Mouse (Mus musculus): Measurements from ENCODE around the gene Slc16a8. TPM values are rescaled to one million over a fixed set of nuclear protein-coding genes. Genes with fewer than 3 reads are reported as not detected.

Gene Slc16a8
- polyA plus RNA-seq, 1 experiment from 2014 or later: not detected

DNA sequence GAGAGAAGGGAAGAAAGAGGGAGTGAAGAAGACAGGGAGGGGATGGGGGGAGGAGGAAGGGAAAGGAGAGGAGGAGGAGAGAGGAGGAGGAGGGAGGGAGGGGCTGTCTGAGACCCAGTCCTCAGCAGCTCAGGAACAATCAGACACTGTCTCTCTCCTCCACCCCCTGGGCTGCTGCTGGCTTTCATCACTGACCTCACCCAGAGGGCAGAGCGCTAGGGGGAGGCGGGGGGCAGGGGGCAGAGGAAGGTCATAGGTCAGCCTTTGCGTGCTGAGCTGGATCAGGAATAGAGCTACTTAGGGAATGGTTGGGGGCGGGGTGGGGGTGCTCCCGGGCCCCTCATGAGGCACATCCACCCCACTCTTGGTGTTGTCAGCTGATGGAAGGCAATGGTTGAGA, 30.9 kb downstream of the Slc16a8 start:
- no peak for DNase-seq (ENCODE audit: low spot score)

- DNase-seq (ENCODE audit: low spot score): no peak
Measured at GRCm38 (mm10) chr15:79219572-79219971, 35.0 kb downstream of the Slc16a8 start.

GRCm38 (mm10) chr15:79216191-79216590, 38.4 kb downstream of the Slc16a8 start:
- DNase-seq (ENCODE audit: low spot score): no peak

DNA sequence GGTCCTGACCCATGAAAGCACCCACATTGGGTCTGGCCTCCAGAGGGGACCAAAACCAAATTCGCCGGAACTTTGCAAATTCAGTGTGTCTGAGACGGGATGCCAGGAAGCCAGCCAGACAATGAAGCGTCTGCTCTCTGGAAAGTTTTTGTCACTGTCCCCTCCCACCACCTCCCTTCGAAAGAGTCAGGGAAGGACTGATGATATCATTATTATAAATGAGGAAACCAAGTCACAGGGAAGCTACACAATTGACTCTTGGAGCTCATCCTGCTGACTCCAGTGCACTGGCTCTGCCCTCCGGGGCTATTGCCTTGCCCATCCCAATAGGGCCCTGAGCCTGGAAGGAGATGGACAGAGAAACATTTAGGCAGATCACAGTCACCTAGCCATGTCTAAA, 41.0 kb downstream of the Slc16a8 start:
- DNase-seq (ENCODE audit: low spot score): no peak

DNA sequence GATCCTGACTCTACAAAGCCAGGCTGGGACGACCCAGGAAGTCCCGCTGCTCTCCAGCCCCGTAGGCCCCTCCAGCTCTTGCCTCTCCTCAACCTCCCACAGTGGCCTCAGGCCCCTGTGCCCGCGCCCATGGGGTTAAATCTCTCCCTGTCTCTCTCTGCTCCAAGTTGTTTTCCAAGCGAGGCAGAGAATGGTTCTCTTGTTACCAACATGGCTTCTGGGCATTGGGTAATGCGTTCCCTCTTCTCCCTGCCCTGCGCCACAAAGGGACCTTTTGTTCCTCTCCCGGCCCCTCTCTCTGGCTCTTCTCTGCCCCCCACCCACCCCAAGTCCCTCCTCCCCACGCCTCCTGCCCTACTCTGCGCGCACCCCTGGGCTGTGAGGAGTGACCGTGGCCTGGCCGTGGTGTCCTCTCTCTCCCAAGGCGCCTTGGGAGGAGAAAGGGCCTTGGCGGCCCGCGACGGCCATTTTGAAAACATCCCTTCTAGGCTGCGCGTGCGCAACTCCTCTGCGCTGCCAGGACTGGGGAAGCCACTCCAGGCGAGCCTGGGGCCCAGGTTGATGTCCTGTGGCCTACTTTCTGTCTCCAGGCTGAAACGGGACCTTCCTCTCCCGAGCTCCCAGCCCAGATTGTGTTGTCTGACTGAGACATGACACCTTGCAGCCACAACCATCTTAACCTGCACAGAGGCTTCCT, 41.7 kb downstream of the Slc16a8 start:
- no peak for DNase-seq (ENCODE audit: low spot score)

- DNase-seq (ENCODE audit: low spot score): no peak
Measured at GRCm38 (mm10) chr15:79210357-79210756, 44.2 kb downstream of the Slc16a8 start.

DNA sequence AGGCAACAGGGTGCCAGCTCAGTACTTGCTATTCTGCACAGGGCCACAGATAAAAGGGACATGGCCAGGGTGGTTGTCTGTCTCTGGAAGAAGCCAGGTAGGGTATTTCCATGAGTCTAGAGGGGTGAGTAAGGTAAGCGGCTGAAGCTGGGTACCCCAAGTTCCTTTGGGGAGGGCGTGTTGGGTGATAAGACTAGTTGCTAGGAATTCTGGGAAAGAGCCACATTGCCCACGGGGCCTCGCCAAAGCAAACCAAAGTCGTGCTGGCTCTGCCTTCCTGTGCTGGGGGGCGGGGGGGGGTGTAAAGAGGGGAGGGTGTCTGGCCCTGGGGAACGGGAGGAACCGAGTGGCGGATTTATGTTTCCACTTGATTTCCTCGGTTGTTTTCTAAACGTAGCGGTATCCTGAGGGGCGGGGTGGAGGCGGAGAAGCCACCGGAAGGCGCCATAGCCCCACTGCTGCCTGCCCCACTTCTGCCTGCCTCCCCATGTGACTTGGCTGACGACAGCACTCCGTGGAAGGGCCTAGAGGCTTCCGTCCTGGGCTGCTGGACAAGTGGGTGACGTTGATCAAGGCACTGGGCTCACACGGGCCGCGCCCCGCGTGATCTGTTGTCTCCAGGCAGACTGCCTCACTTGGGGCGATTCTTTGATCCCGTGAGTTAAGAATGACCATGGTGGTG, 45.7 kb downstream of the Slc16a8 start:
- DNase-seq (ENCODE audit: low spot score): peak; percentile 41

GRCm38 (mm10) chr15:79208211-79208610, 46.4 kb downstream of the Slc16a8 start:
- no peak for DNase-seq (ENCODE audit: low spot score)

DNA sequence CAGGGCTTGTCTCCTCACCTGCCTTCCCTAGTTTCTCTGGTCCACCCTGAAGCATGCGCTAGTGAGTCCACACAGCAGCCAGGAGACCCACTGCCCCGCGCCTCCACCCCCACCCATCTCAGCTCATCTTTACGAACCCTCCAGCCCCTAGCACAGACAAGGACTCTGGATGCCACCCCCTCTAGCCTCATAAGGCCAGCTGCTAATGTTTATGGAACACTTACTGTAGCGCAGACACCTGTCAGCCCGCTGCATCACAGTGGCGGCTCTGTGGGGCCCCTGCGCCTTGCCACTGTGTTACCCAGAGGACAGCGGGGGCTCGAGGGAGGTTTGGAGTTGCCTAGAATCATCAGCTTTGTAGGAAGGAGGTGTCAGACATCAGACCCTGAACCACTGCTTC, 52.0 kb downstream of the Slc16a8 start:
- no peak for DNase-seq (ENCODE audit: low spot score)

- no peak for DNase-seq (ENCODE audit: low spot score)
Measured at GRCm38 (mm10) chr15:79201491-79202150, 52.9 kb downstream of the Slc16a8 start.

Other genes starting within 250 kb of the Slc16a8 start
- gene H1f0, start 226.3 kb downstream of the Slc16a8 start, polyA plus RNA-seq (2015; fragmentation: Nextera tagmentation; extraction: Ambion mirVana): 303 and 311 TPM in 2 replicates
- 0.14 and 0.21 TPM in 2 replicates for gene Galr3, start 212.9 kb downstream of the Slc16a8 start, polyA plus RNA-seq (2015; fragmentation: Nextera tagmentation; extraction: Ambion mirVana)
- gene Ankrd54, start 191.9 kb downstream of the Slc16a8 start, polyA plus RNA-seq (2015; fragmentation: Nextera tagmentation; extraction: Ambion mirVana): 60.0 and 62.6 TPM in 2 replicates
- 200 and 212 TPM in 2 replicates for gene Eif3l, start 179.6 kb downstream of the Slc16a8 start, polyA plus RNA-seq (2015; fragmentation: Nextera tagmentation; extraction: Ambion mirVana)
- gene Micall1, start 145.9 kb downstream of the Slc16a8 start, polyA plus RNA-seq (2015; fragmentation: Nextera tagmentation; extraction: Ambion mirVana): 3.3 and 4.6 TPM in 2 replicates
- 284 and 300 TPM in 2 replicates for gene Polr2f, start 113.8 kb downstream of the Slc16a8 start, polyA plus RNA-seq (2015; fragmentation: Nextera tagmentation; extraction: Ambion mirVana)
- gene 1700088E04Rik, start 113.5 kb downstream of the Slc16a8 start, polyA plus RNA-seq (2015; fragmentation: Nextera tagmentation; extraction: Ambion mirVana): 2.4 and 4.0 TPM in 2 replicates
- 0.08 and 0.26 TPM in 2 replicates for gene Sox10, start 89.5 kb downstream of the Slc16a8 start, polyA plus RNA-seq (2015; fragmentation: Nextera tagmentation; extraction: Ambion mirVana)
- gene Pick1, start 25.6 kb downstream of the Slc16a8 start, polyA plus RNA-seq (2015; fragmentation: Nextera tagmentation; extraction: Ambion mirVana): 18.2 and 21.9 TPM in 2 replicates
- 0.07 and 0.35 TPM in 2 replicates for gene Gm49486, start 25.4 kb downstream of the Slc16a8 start, polyA plus RNA-seq (2015; fragmentation: Nextera tagmentation; extraction: Ambion mirVana)
- 0.81 and 0.90 TPM in 2 replicates for gene Baiap2l2, start 30.8 kb upstream of the Slc16a8 start, polyA plus RNA-seq (2015; fragmentation: Nextera tagmentation; extraction: Ambion mirVana)
- 12.8 and 15.2 TPM in 2 replicates for gene Pla2g6, start 73.6 kb upstream of the Slc16a8 start, polyA plus RNA-seq (2015; fragmentation: Nextera tagmentation; extraction: Ambion mirVana)
- 7.2 and 8.7 TPM in 2 replicates for gene Maff, start 91.9 kb upstream of the Slc16a8 start, polyA plus RNA-seq (2015; fragmentation: Nextera tagmentation; extraction: Ambion mirVana)
- gene Tmem184b, start 148.8 kb upstream of the Slc16a8 start, polyA plus RNA-seq (2015; fragmentation: Nextera tagmentation; extraction: Ambion mirVana): 30.0 and 37.4 TPM in 2 replicates
- gene Csnk1e, start 200.8 kb upstream of the Slc16a8 start, polyA plus RNA-seq (2015; fragmentation: Nextera tagmentation; extraction: Ambion mirVana): 52.2 and 70.8 TPM in 2 replicates

Data from thymus, postnatal 0 days (tissue).